In the genomic region with DNA sequence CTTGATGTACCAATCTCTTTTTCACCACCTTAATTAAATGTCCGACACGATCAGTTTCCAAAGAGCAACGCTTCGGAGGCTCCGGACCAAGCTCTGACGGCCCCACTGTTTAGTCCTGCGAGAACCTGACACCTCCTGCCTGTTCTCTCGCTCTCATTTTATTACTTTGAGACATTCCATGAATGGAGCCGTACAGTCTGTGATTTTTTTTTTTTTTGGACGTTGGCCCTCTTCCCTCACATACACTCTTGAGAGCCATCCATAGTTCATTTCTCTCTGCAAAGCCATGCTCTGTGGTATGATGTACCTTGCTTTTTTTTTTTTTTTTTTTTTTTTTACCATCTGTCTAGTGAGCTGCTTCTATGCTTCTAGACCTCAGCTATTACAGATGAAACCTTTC, we compare ENCODE assay signal across 20 mouse cellular contexts.
DNase-seq lines count a peak whose midpoint lies in the region; ATAC-seq and TF ChIP-seq lines count a peak whose summit lies in the region.
"Had no signal": no experiment of that assay in that cellular context is flagged by ENCODE, and none has a peak within 500 bp of the region (broad histone marks: within the 10 kb centered on the region; RNA-seq: fewer than 3 reads in every experiment).

No protein-coding gene starts in this region.

- no peak overlapping the region for H3K9ac ChIP-seq in intestine, embryonic 14.5 days (ENCODE audit: low read length)
- no peak overlapping the region for H3K9ac ChIP-seq in intestine, postnatal 0 days (ENCODE audit: low read depth, low read length)
- H3K9ac ChIP-seq in neural tube, embryonic 13.5 days = no peak overlapping the region
- H3K9ac ChIP-seq: heart, embryonic 15.5 days; liver, postnatal 0 days had no signal

- H3K27ac ChIP-seq in intestine, embryonic 14.5 days (ENCODE audit: low read depth) = no peak overlapping the region
- H3K27ac ChIP-seq in intestine, postnatal 0 days (ENCODE audit: low read depth, low read length) = no peak overlapping the region
- H3K27ac ChIP-seq in neural tube, embryonic 13.5 days (replicated peaks) = 0 out of 2 replicates have a peak overlapping the region, but pooled peaks have one; percentile 23
- peak overlapping the region; percentile 90 for H3K27ac ChIP-seq in limb, embryonic 10.5 days
- H3K27ac ChIP-seq: heart, adult 2 months; heart, embryonic 15.5 days; hindbrain, postnatal 0 days; macrophage had no signal

- WGBS in intestine, embryonic 14.5 days = 37% methylated on average over 10 of the region's 10 CpGs
- WGBS in intestine, postnatal 0 days = 52% methylated on average over 10 of the region's 10 CpGs
- 65% methylated on average over 10 of the region's 10 CpGs for WGBS in neural tube, embryonic 13.5 days
- 54% methylated on average over 10 of the region's 10 CpGs for WGBS in limb, embryonic 10.5 days

- no peaks in the 10 kb centered on the region for H3K9me3 ChIP-seq in intestine, embryonic 14.5 days (ENCODE audit: control insufficient read depth, low read length)
- H3K9me3 ChIP-seq in intestine, postnatal 0 days (ENCODE audit: control insufficient read depth) = no peaks in the 10 kb centered on the region
- H3K9me3 ChIP-seq in neural tube, embryonic 13.5 days = no peaks in the 10 kb centered on the region
- no peaks in the 10 kb centered on the region for H3K9me3 ChIP-seq in limb, embryonic 10.5 days (replicated peaks)
- H3K9me3 ChIP-seq: heart, embryonic 15.5 days had no signal

- H3K4me2 ChIP-seq in intestine, embryonic 14.5 days (ENCODE audit: low read length) = no peak overlapping the region
- no peak overlapping the region for H3K4me2 ChIP-seq in intestine, postnatal 0 days (replicated peaks; ENCODE audit: low read depth)
- no peak overlapping the region for H3K4me2 ChIP-seq in neural tube, embryonic 13.5 days
- H3K4me2 ChIP-seq: heart, embryonic 15.5 days; midbrain, embryonic 11.5 days had no signal

- H3K4me1 ChIP-seq in intestine, embryonic 14.5 days (replicated peaks; ENCODE audit: control insufficient read depth, insufficient read depth, low read length) = peaks cover 33% of the 10 kb centered on the region
- H3K4me1 ChIP-seq in intestine, postnatal 0 days (replicated peaks; ENCODE audit: control insufficient read depth, insufficient read depth, low read length) = peaks cover 4% of the 10 kb centered on the region; the same call in 1 of the 2 replicates
- peaks cover 17% of the 10 kb centered on the region for H3K4me1 ChIP-seq in neural tube, embryonic 13.5 days (replicated peaks)
- H3K4me1 ChIP-seq in limb, embryonic 10.5 days = peaks cover 77% of the 10 kb centered on the region

- no peaks in the 10 kb centered on the region for H3K36me3 ChIP-seq in intestine, embryonic 14.5 days (ENCODE audit: control insufficient read depth, insufficient read depth, low read length)
- no peaks in the 10 kb centered on the region for H3K36me3 ChIP-seq in intestine, postnatal 0 days (ENCODE audit: control insufficient read depth, insufficient read depth)
- no peaks in the 10 kb centered on the region for H3K36me3 ChIP-seq in neural tube, embryonic 13.5 days
- H3K36me3 ChIP-seq in limb, embryonic 10.5 days = no peaks in the 10 kb centered on the region
- H3K36me3 ChIP-seq: heart, embryonic 15.5 days had no signal

- H3K4me3 ChIP-seq in intestine, embryonic 14.5 days (ENCODE audit: low read depth, low read length) = no peak overlapping the region
- no peak overlapping the region for H3K4me3 ChIP-seq in intestine, postnatal 0 days (ENCODE audit: low read depth, low read length)
- H3K4me3 ChIP-seq in neural tube, embryonic 13.5 days = no peak overlapping the region
- H3K4me3 ChIP-seq in limb, embryonic 10.5 days = no peak overlapping the region
- H3K4me3 ChIP-seq: heart, adult 2 months; heart, embryonic 15.5 days had no signal

- DNase-seq in intestine, embryonic 14.5 days (ENCODE audit: low spot score) = no peak
- no peak for DNase-seq in neural tube, embryonic 10.5 days (ENCODE audit: extremely low spot score, low spot score)
- DNase-seq in limb, embryonic 10.5 days (ENCODE audit: low spot score) = no peak
- no peak for DNase-seq in cerebellum, postnatal 10 days
- DNase-seq in adipocyte (ENCODE audit: low spot score) = no peak
- DNase-seq: adrenal gland, postnatal 10 days; cerebellum, adult 11-12 months; cerebellum, postnatal 36 days; gastrocnemius, postnatal 10 days; heart, adult 2 months; liver, postnatal 0 days; retina, postnatal 1 day had no signal

- ATAC-seq in intestine, embryonic 14.5 days (replicated peaks; ENCODE audit: low FRiP score, low TSS enrichment, low read depth) = peak; percentile 81
- no peak for ATAC-seq in intestine, postnatal 0 days
- ATAC-seq in neural tube, embryonic 13.5 days (ENCODE audit: low read depth) = no peak
- ATAC-seq in activated CD4-positive, CD25-positive, alpha-beta regulatory T cell, adult 4 months = no peak
- ATAC-seq: CD4-positive, CD25-positive, alpha-beta regulatory T cell, adult 4 months; hindbrain, postnatal 0 days; liver, postnatal 0 days had no signal

- TF ChIP-seq CTCF in intestine, postnatal 0 days (IDR thresholded peaks at IDR 0.05; ENCODE audit: low read depth) = no peak

- no peaks in the 10 kb centered on the region for H3K27me3 ChIP-seq in intestine, embryonic 14.5 days (replicated peaks; ENCODE audit: control insufficient read depth, insufficient read depth, low read length)
- no peaks in the 10 kb centered on the region for H3K27me3 ChIP-seq in intestine, postnatal 0 days (replicated peaks; ENCODE audit: control insufficient read depth, insufficient read depth, low read length)
- H3K27me3 ChIP-seq in neural tube, embryonic 13.5 days = no peaks in the 10 kb centered on the region
- no peaks in the 10 kb centered on the region for H3K27me3 ChIP-seq in limb, embryonic 10.5 days (ENCODE audit: low read depth, poor library complexity, severe bottlenecking)
- H3K27me3 ChIP-seq: heart, embryonic 15.5 days had no signal

Comparison
In these comparisons a context has a peak if more than half of its experiments do, and no peak if none do; other contexts are left out.
1. H3K27ac ChIP-seq: peak in neural tube, embryonic 13.5 days (single experiment) and limb, embryonic 10.5 days (single experiment); none in intestine, embryonic 14.5 days (single experiment) and intestine, postnatal 0 days (single experiment).